Mouse (Mus musculus) midbrain, embryonic 16.5 days (tissue): Measurements from ENCODE around the gene Rpl13. TPM values are rescaled to one million over a fixed set of nuclear protein-coding genes. Genes with fewer than 3 reads are reported as not detected.
A peak's percentile ranks its signal among the peaks of the same experiment; 100 is the strongest.

ENCODE experiments used
- ATAC-seq: fragments of 200-750 bp; cut with Nextera tagmentation; 2 replicates; pipeline ENCODE4 v1.8.0; 2017; ENCODE audit warnings: moderate TSS enrichment
- H3K27ac ChIP-seq: fragments of 300-500 bp; sonication (generic); 2 replicates; pipeline ENCODE4 v1.5.1; 2014; ENCODE audit warnings: mild to moderate bottlenecking, low read length, mixed read lengths
- H3K27me3 ChIP-seq: fragments of 300-500 bp; sonication (generic); 2 replicates; pipeline ENCODE4 v1.6.1; 2014; ENCODE audit warnings: low read depth, low read length, mixed read lengths; ENCODE audit not compliant: control insufficient read depth, insufficient read depth
- H3K36me3 ChIP-seq: fragments of 300-500 bp; sonication (generic); 2 replicates; pipeline ENCODE4 v1.6.1; 2014; ENCODE audit warnings: mild to moderate bottlenecking, low read length, moderate library complexity, mixed read lengths; ENCODE audit not compliant: control insufficient read depth, insufficient read depth
- H3K4me1 ChIP-seq: fragments of 300-500 bp; sonication (generic); 2 replicates; pipeline ENCODE4 v1.6.1; 2014; ENCODE audit warnings: mild to moderate bottlenecking, low read length, mixed read lengths; ENCODE audit not compliant: control insufficient read depth, insufficient read depth
- H3K4me2 ChIP-seq: fragments of 300-500 bp; sonication (generic); 2 replicates; pipeline ENCODE4 v1.6.1; 2014; ENCODE audit warnings: mild to moderate bottlenecking, low read length, mixed read lengths
- H3K4me3 ChIP-seq: fragments of 300-500 bp; sonication (generic); 2 replicates; pipeline ENCODE4 v1.5.1; 2014; ENCODE audit warnings: low read depth, mild to moderate bottlenecking, low read length, moderate library complexity, mixed read lengths
- H3K9ac ChIP-seq: fragments of 300-500 bp; sonication (generic); 2 replicates; pipeline ENCODE4 v1.6.1; 2014; ENCODE audit warnings: low read depth, low read length, mixed read lengths
- H3K9me3 ChIP-seq: fragments of 300-500 bp; sonication (generic); replicated peaks from 2 replicates; pipeline ENCODE4 v1.6.1; 2014; ENCODE audit warnings: mild to moderate bottlenecking, low read length, mixed read lengths; ENCODE audit not compliant: control insufficient read depth, poor library complexity, severe bottlenecking
- WGBS: fragments of 180-500 bp; shearing (Covaris S2); extraction: QIAGEN DNeasy Blood & Tissue Kit; methylation state at CpG from one replicate; pipeline ENCODE4 v1.1.7; 2014; 5-methylcytosine and 5-hydroxymethylcytosine counted together
- polyA plus RNA-seq: library from polyadenylated mRNA; unstranded; fragments of >200 nt; fragmentation: Nextera tagmentation; extraction: Ambion mirVana; gene quantifications from 2 replicates; pipeline ENCODE4 v1.2.1, GENCODE M21; 2015

Gene Rpl13
- 639 and 669 TPM in 2 replicates for polyA plus RNA-seq

GRCm38 (mm10) chr8:123101735-123102685 lies at the start of gene Rpl13:
Rpl13 (plus strand) TSS chr8:123102350.
- Histone ChIP-seq H3K27ac (peak within 1 kb of the TSS; percentile 96), H3K4me3 (peak within 1 kb of the TSS; percentile 74), H3K4me1 (peaks cover 16% of the 10 kb centered on the region), H3K36me3 (peaks cover 20% of the 10 kb centered on the region), H3K9ac (peak within 1 kb of the TSS; percentile 93), H3K9me3 (no peaks in the 10 kb centered on the region), H3K4me2 (peak within 1 kb of the TSS; percentile 95), H3K27me3 (no peaks in the 10 kb centered on the region)
- WGBS, result 2% methylated on average over 54 of the region's 56 CpGs
- peak; percentile 95 for ATAC-seq

- WGBS, result 63% methylated on average over 7 of the region's 7 CpGs
- no peaks in the 10 kb centered on the region for H3K36me3 ChIP-seq
- H3K4me2 ChIP-seq, result no peak within 1 kb of the TSS
- no peak within 1 kb of the TSS for H3K4me3 ChIP-seq
- ATAC-seq, result no peak
- H3K9me3 ChIP-seq, result no peaks in the 10 kb centered on the region
- H3K27ac ChIP-seq, result no peak within 1 kb of the TSS
- H3K9ac ChIP-seq, result no peak within 1 kb of the TSS
- H3K4me1 ChIP-seq, result peaks cover 21% of the 10 kb centered on the region
- H3K27me3 ChIP-seq, result no peaks in the 10 kb centered on the region
These were observed 39.4 kb upstream of the Rpl13 start, which contains the start of gene Spg7 for GRCm38 (mm10) chr8:123062721-123063120. Spg7 (plus strand) TSS chr8:123062942.

- H3K4me2 ChIP-seq, result peak overlapping the region; percentile 78
- no peaks in the 10 kb centered on the region for H3K9me3 ChIP-seq
- peaks cover 21% of the 10 kb centered on the region for H3K4me1 ChIP-seq
- no peak overlapping the region for H3K4me3 ChIP-seq
- H3K36me3 ChIP-seq, result no peaks in the 10 kb centered on the region
- H3K27me3 ChIP-seq, result no peaks in the 10 kb centered on the region
- H3K9ac ChIP-seq, result 0 out of 2 replicates have a peak overlapping the region, but pooled peaks have one; percentile 95
- ATAC-seq, result no peak
- H3K27ac ChIP-seq, result no peak overlapping the region
- WGBS, result 77% methylated on average over 4 of the region's 4 CpGs
These were observed 38.1 kb upstream of the Rpl13 start for GRCm38 (mm10) chr8:123064072-123064471.

- Histone ChIP-seq H3K4me2 (peak overlapping the region; percentile 78), H3K27me3 (no peaks in the 10 kb centered on the region), H3K4me1 (peaks cover 21% of the 10 kb centered on the region), H3K9me3 (no peaks in the 10 kb centered on the region), H3K27ac (peak overlapping the region; percentile 94), H3K4me3 (peak overlapping the region; percentile 87), H3K9ac (peak overlapping the region; percentile 95), H3K36me3 (no peaks in the 10 kb centered on the region)
- under 1% methylated on average over 14 of the region's 14 CpGs for WGBS
- ATAC-seq, result peak; percentile 50
These were observed 37.3 kb upstream of the Rpl13 start for GRCm38 (mm10) chr8:123064809-123065213.

GRCm38 (mm10) chr8:123065214-123066100 lies 36.7 kb upstream of the Rpl13 start:
- Histone ChIP-seq H3K4me2 (peak overlapping the region; percentile 87), H3K4me1 (peaks cover 21% of the 10 kb centered on the region), H3K9ac (peak overlapping the region; percentile 95), H3K36me3 (no peaks in the 10 kb centered on the region), H3K27ac (peak overlapping the region; percentile 94), H3K27me3 (no peaks in the 10 kb centered on the region), H3K9me3 (no peaks in the 10 kb centered on the region), H3K4me3 (peak overlapping the region; percentile 87)
- WGBS, result under 1% methylated on average over 84 of the region's 84 CpGs
- ATAC-seq, result peak; percentile 98

- Histone ChIP-seq H3K36me3 (0 out of 2 replicates have a peak, but pooled peaks cover 2% of the 10 kb centered on the region), H3K9me3 (no peaks in the 10 kb centered on the region), H3K4me2 (peak overlapping the region; percentile 87), H3K9ac (peak overlapping the region; percentile 95), H3K4me1 (peaks cover 21% of the 10 kb centered on the region), H3K27ac (peak overlapping the region; percentile 94), H3K4me3 (peak overlapping the region; percentile 87), H3K27me3 (no peaks in the 10 kb centered on the region)
- 37% methylated on average over 7 of the region's 7 CpGs for WGBS
- ATAC-seq, result no peak
These were observed 36.0 kb upstream of the Rpl13 start for GRCm38 (mm10) chr8:123066101-123066683.

- ATAC-seq, result no peak
These were observed 31.0 kb upstream of the Rpl13 start for GRCm38 (mm10) chr8:123071176-123071575.

GRCm38 (mm10) chr8:123077213-123077612 lies 24.9 kb upstream of the Rpl13 start:
- H3K4me2 ChIP-seq, result no peak overlapping the region
- H3K9me3 ChIP-seq, result no peaks in the 10 kb centered on the region
- 93% methylated on average over 6 of the region's 6 CpGs for WGBS
- no peaks in the 10 kb centered on the region for H3K27me3 ChIP-seq
- H3K27ac ChIP-seq, result no peak overlapping the region
- no peak overlapping the region for H3K9ac ChIP-seq
- no peaks in the 10 kb centered on the region for H3K4me1 ChIP-seq
- ATAC-seq, result no peak
- no peak overlapping the region for H3K4me3 ChIP-seq
- peaks cover 26% of the 10 kb centered on the region for H3K36me3 ChIP-seq

More at GRCm38 (mm10) chr8:123071176-123071575, 31.0 kb upstream of the Rpl13 start:
- peaks cover 9% of the 10 kb centered on the region for H3K4me1 ChIP-seq
- 77% methylated on average over 4 of the region's 4 CpGs for WGBS
- H3K9me3 ChIP-seq, result no peaks in the 10 kb centered on the region
- no peak overlapping the region for H3K27ac ChIP-seq
- H3K27me3 ChIP-seq, result no peaks in the 10 kb centered on the region
- no peak overlapping the region for H3K4me2 ChIP-seq
- peaks cover 10% of the 10 kb centered on the region; the same call in 1 of the 2 replicates for H3K36me3 ChIP-seq
- no peak overlapping the region for H3K9ac ChIP-seq
- no peak overlapping the region for H3K4me3 ChIP-seq
